Mouse (Mus musculus) forebrain, embryonic 14.5 days (tissue): Measurements from ENCODE around the gene Cyfip2. TPM values are rescaled to one million over a fixed set of nuclear protein-coding genes. Genes with fewer than 3 reads are reported as not detected.

ENCODE experiments used
- ATAC-seq: fragments of 200-750 bp; cut with Nextera tagmentation; 2 replicates; pipeline ENCODE4 v1.8.0; 2017; ENCODE audit warnings: mild to moderate bottlenecking, moderate library complexity
- DNase-seq: peaks from one replicate; pipeline ENCODE4 v3.0.0-alpha.2; 2015; ENCODE audit warnings: low spot score
- H3K27ac ChIP-seq: fragments of 300-500 bp; sonication (generic); 2 replicates; pipeline ENCODE4 v1.5.1; 2014; ENCODE audit warnings: low read depth, mild to moderate bottlenecking, control low read depth, low read length, moderate library complexity
- H3K27me3 ChIP-seq: fragments of 300-500 bp; sonication (generic); replicated peaks from 2 replicates; pipeline ENCODE4 v1.6.1; 2014; ENCODE audit warnings: low read length, control low read depth, mixed read lengths; ENCODE audit not compliant: control insufficient read depth, insufficient read depth
- H3K36me3 ChIP-seq: fragments of 300-500 bp; sonication (generic); 2 replicates; pipeline ENCODE4 v1.6.1; 2014; ENCODE audit warnings: low read length, control low read depth; ENCODE audit not compliant: control insufficient read depth, insufficient read depth
- H3K4me1 ChIP-seq: fragments of 300-500 bp; sonication (generic); 2 replicates; pipeline ENCODE4 v1.6.1; 2014; ENCODE audit warnings: antibody characterized with exemption, low read length, control low read depth; ENCODE audit not compliant: control insufficient read depth, insufficient read depth
- H3K4me2 ChIP-seq: fragments of 300-500 bp; sonication (generic); 2 replicates; pipeline ENCODE4 v1.6.1; 2014; ENCODE audit warnings: mild to moderate bottlenecking, control low read depth, low read length
- H3K4me3 ChIP-seq: fragments of 300-500 bp; sonication (generic); 2 replicates; pipeline ENCODE4 v1.5.1; 2014; ENCODE audit warnings: low read depth, low read length, control low read depth
- H3K9ac ChIP-seq: fragments of 300-500 bp; sonication (generic); 2 replicates; pipeline ENCODE4 v1.6.1; 2014; ENCODE audit warnings: mild to moderate bottlenecking, low read length, control low read depth, moderate library complexity
- H3K9me3 ChIP-seq: fragments of 300-500 bp; sonication (generic); replicated peaks from 2 replicates; pipeline ENCODE4 v1.6.1; 2016; ENCODE audit warnings: low read length, control low read depth, mixed read lengths; ENCODE audit not compliant: control insufficient read depth
- WGBS: fragments of 180-500 bp; shearing (Covaris S2); extraction: QIAGEN DNeasy Blood & Tissue Kit; methylation state at CpG from one replicate; pipeline ENCODE4 v1.1.7; 2014; 5-methylcytosine and 5-hydroxymethylcytosine counted together
- polyA plus RNA-seq: library from polyadenylated mRNA; unstranded; fragments of >200 nt; fragmentation: Nextera tagmentation; extraction: Ambion mirVana; gene quantifications from 2 replicates; pipeline ENCODE4 v1.2.1, GENCODE M21; 2014

Cyfip2 gene
- polyA plus RNA-seq, 1 experiment from 2014 or later: 57.8 TPM

GRCm38 (mm10) chr11:46290988-46291405, 21.7 kb downstream of the Cyfip2 start:
- ATAC-seq (peak; percentile 41; the same call in 1 of the 2 replicates), DNase-seq (peak; percentile 16)
- 55% methylated on average over 10 of the region's 10 CpGs for WGBS
- Histone ChIP-seq H3K4me2 (no peak overlapping the region), H3K27ac (no peak overlapping the region), H3K9me3 (no peaks in the 10 kb centered on the region), H3K4me1 (no peaks in the 10 kb centered on the region; the same call in 1 of the 2 replicates), H3K36me3 (peaks cover 45% of the 10 kb centered on the region), H3K27me3 (no peaks in the 10 kb centered on the region), H3K9ac (no peak overlapping the region), H3K4me3 (no peak overlapping the region)

GRCm38 (mm10) chr11:46289561-46289960, 23.1 kb downstream of the Cyfip2 start:
- WGBS: 94% methylated on average over 9 of the region's 9 CpGs
- H3K4me3 ChIP-seq: no peak overlapping the region

GRCm38 (mm10) chr11:46289022-46289421, 23.6 kb downstream of the Cyfip2 start:
- H3K36me3 ChIP-seq: peaks cover 57% of the 10 kb centered on the region

More at GRCm38 (mm10) chr11:46289561-46289960, 23.1 kb downstream of the Cyfip2 start:
- Histone ChIP-seq H3K9me3 (no peaks in the 10 kb centered on the region), H3K27me3 (no peaks in the 10 kb centered on the region), H3K27ac (no peak overlapping the region), H3K4me1 (no peaks in the 10 kb centered on the region; the same call in 1 of the 2 replicates), H3K36me3 (peaks cover 52% of the 10 kb centered on the region), H3K4me2 (no peak overlapping the region), H3K9ac (no peak overlapping the region)
- no peak for DNase-seq
- ATAC-seq: no peak

GRCm38 (mm10) chr11:46288091-46288490, 24.6 kb downstream of the Cyfip2 start:
- H3K9ac ChIP-seq: no peak overlapping the region
- ATAC-seq: no peak
- no peak for DNase-seq
- 88% methylated on average over 5 of the region's 5 CpGs for WGBS
- H3K4me3 ChIP-seq: no peak overlapping the region
- no peaks in the 10 kb centered on the region for H3K27me3 ChIP-seq
- peaks cover 67% of the 10 kb centered on the region for H3K36me3 ChIP-seq
- no peak overlapping the region for H3K4me2 ChIP-seq
- no peaks in the 10 kb centered on the region; the same call in 1 of the 2 replicates for H3K4me1 ChIP-seq
- H3K27ac ChIP-seq: no peak overlapping the region
- H3K9me3 ChIP-seq: no peaks in the 10 kb centered on the region

More at GRCm38 (mm10) chr11:46289022-46289421, 23.6 kb downstream of the Cyfip2 start:
- no peak overlapping the region for H3K27ac ChIP-seq
- H3K27me3 ChIP-seq: no peaks in the 10 kb centered on the region
- no peaks in the 10 kb centered on the region for H3K9me3 ChIP-seq
- H3K9ac ChIP-seq: no peak overlapping the region
- H3K4me3 ChIP-seq: no peak overlapping the region
- DNase-seq (no peak), ATAC-seq (no peak)
- no peaks in the 10 kb centered on the region; the same call in 1 of the 2 replicates for H3K4me1 ChIP-seq
- 70% methylated on average over 4 of the region's 4 CpGs for WGBS
- H3K4me2 ChIP-seq: no peak overlapping the region

GRCm38 (mm10) chr11:46286803-46287202, 25.9 kb downstream of the Cyfip2 start:
- H3K9ac ChIP-seq: no peak overlapping the region
- no peak for ATAC-seq
- DNase-seq: peak; percentile 19
- H3K27me3 ChIP-seq: no peaks in the 10 kb centered on the region
- WGBS: 40% methylated on average over 6 of the region's 6 CpGs
- H3K9me3 ChIP-seq: no peaks in the 10 kb centered on the region
- H3K27ac ChIP-seq: no peak overlapping the region
- H3K4me1 ChIP-seq: no peaks in the 10 kb centered on the region; the same call in 1 of the 2 replicates
- peaks cover 76% of the 10 kb centered on the region for H3K36me3 ChIP-seq
- H3K4me2 ChIP-seq: no peak overlapping the region
- no peak overlapping the region for H3K4me3 ChIP-seq

- H3K27me3 ChIP-seq: no peaks in the 10 kb centered on the region
- no peak overlapping the region for H3K27ac ChIP-seq
- H3K36me3 ChIP-seq: peaks cover 76% of the 10 kb centered on the region
- H3K4me3 ChIP-seq: no peak overlapping the region
- H3K9ac ChIP-seq: no peak overlapping the region
- 95% methylated on average over 6 of the region's 6 CpGs for WGBS
- no peak for DNase-seq
- H3K4me2 ChIP-seq: no peak overlapping the region
- no peaks in the 10 kb centered on the region for H3K4me1 ChIP-seq
- ATAC-seq: no peak
- no peaks in the 10 kb centered on the region for H3K9me3 ChIP-seq
These were observed 28.9 kb downstream of the Cyfip2 start for GRCm38 (mm10) chr11:46283800-46284199.

- ATAC-seq (no peak), DNase-seq (no peak)
- Histone ChIP-seq H3K27me3 (no peaks in the 10 kb centered on the region), H3K4me3 (no peak overlapping the region), H3K27ac (no peak overlapping the region), H3K4me2 (no peak overlapping the region), H3K9me3 (no peaks in the 10 kb centered on the region), H3K9ac (no peak overlapping the region), H3K36me3 (peaks cover 76% of the 10 kb centered on the region), H3K4me1 (no peaks in the 10 kb centered on the region)
- 96% methylated on average over 5 of the region's 5 CpGs for WGBS
These were observed 30.0 kb downstream of the Cyfip2 start for GRCm38 (mm10) chr11:46282612-46283011.

GRCm38 (mm10) chr11:46278709-46279108, 34.0 kb downstream of the Cyfip2 start:
- ATAC-seq (no peak), DNase-seq (no peak)
- H3K9ac ChIP-seq: no peak overlapping the region
- WGBS: 94% methylated on average over 12 of the region's 12 CpGs
- no peak overlapping the region for H3K4me3 ChIP-seq
- H3K4me2 ChIP-seq: no peak overlapping the region
- H3K27ac ChIP-seq: no peak overlapping the region
- H3K4me1 ChIP-seq: no peaks in the 10 kb centered on the region
- no peaks in the 10 kb centered on the region for H3K27me3 ChIP-seq
- no peaks in the 10 kb centered on the region for H3K9me3 ChIP-seq
- H3K36me3 ChIP-seq: peaks cover 89% of the 10 kb centered on the region

GRCm38 (mm10) chr11:46278140-46278539, 34.5 kb downstream of the Cyfip2 start:
- no peaks in the 10 kb centered on the region for H3K4me1 ChIP-seq
- no peak overlapping the region for H3K4me2 ChIP-seq
- DNase-seq (no peak), ATAC-seq (no peak)
- 91% methylated on average over 5 of the region's 5 CpGs for WGBS
- no peak overlapping the region for H3K27ac ChIP-seq
- H3K9me3 ChIP-seq: no peaks in the 10 kb centered on the region
- peaks cover 89% of the 10 kb centered on the region for H3K36me3 ChIP-seq
- no peaks in the 10 kb centered on the region for H3K27me3 ChIP-seq
- no peak overlapping the region for H3K4me3 ChIP-seq
- H3K9ac ChIP-seq: no peak overlapping the region
